In the genomic region with DNA sequence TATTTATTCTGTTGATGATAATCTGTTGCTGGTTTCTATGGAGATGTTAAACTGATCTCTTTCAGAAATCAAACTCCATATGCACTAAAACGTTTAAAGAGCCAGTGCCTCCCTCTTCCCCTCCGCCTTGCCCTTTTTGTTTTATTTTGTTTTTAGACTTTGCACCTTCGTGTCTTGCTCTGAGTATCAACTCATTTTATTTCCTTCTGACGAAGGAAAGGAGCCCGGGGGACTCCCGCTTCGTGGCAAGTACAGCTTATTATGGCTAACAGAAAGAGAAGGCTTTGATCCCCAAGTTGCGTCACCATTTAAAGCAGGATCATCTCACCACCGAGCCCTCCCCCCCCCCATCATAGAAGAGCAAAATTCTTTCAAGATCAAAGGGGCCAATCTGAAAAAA, we compare ENCODE assay signal across 9 mouse cellular contexts. TPM values are rescaled to one million over a fixed set of nuclear protein-coding genes. Genes with fewer than 3 reads are reported as not detected.
DNase-seq lines count a peak whose midpoint lies in the region; ATAC-seq and TF ChIP-seq lines count a peak whose summit lies in the region.
"Had no signal": no experiment of that assay in that cellular context is flagged by ENCODE, and none has a peak within 500 bp of the region (broad histone marks: within the 10 kb centered on the region; RNA-seq: fewer than 3 reads in every experiment).

No protein-coding gene starts in this region.

- H3K4me1 ChIP-seq in lung, postnatal 0 days (ENCODE audit: insufficient read depth, low read depth, low read length): peaks cover 8% of the 10 kb centered on the region
- peaks cover 43% of the 10 kb centered on the region for H3K4me1 ChIP-seq in limb, embryonic 15.5 days
- no peaks in the 10 kb centered on the region; the same call in 1 of the 2 replicates for H3K4me1 ChIP-seq in stomach, postnatal 0 days (replicated peaks; ENCODE audit: control insufficient read depth, insufficient read depth)

- TF ChIP-seq CTCF in lung, postnatal 0 days (IDR thresholded peaks at IDR 0.05): no peak
- no peak for TF ChIP-seq CTCF in stomach, postnatal 0 days (IDR thresholded peaks at IDR 0.05; ENCODE audit: low read depth)

- no peaks in the 10 kb centered on the region for H3K36me3 ChIP-seq in lung, postnatal 0 days (ENCODE audit: insufficient read depth, low read length)
- no peaks in the 10 kb centered on the region for H3K36me3 ChIP-seq in limb, embryonic 15.5 days
- no peaks in the 10 kb centered on the region for H3K36me3 ChIP-seq in stomach, postnatal 0 days (ENCODE audit: control insufficient read depth, insufficient read depth, low read length)

- no peak overlapping the region for H3K27ac ChIP-seq in lung, postnatal 0 days (ENCODE audit: low read length)
- H3K27ac ChIP-seq in limb, embryonic 15.5 days: no peak overlapping the region
- no peak overlapping the region for H3K27ac ChIP-seq in stomach, postnatal 0 days (replicated peaks)

- H3K9me3 ChIP-seq in lung, postnatal 0 days (ENCODE audit: low read length): no peaks in the 10 kb centered on the region
- no peaks in the 10 kb centered on the region for H3K9me3 ChIP-seq in limb, embryonic 15.5 days
- H3K9me3 ChIP-seq in stomach, postnatal 0 days (ENCODE audit: control insufficient read depth, low read length): no peaks in the 10 kb centered on the region

- H3K4me3 ChIP-seq in lung, postnatal 0 days (ENCODE audit: low read depth, low read length): peak overlapping the region; percentile 69
- H3K4me3 ChIP-seq in limb, embryonic 15.5 days: peak overlapping the region; percentile 63
- peak overlapping the region; percentile 87 for H3K4me3 ChIP-seq in stomach, postnatal 0 days (ENCODE audit: low read depth, low read length)

- peak; percentile 26 for DNase-seq in embryo, embryonic 11 days
- DNase-seq in embryo, embryonic 9.5 days (ENCODE audit: extremely low spot score): no peak
- DNase-seq in lung, postnatal 0 days (ENCODE audit: low spot score): no peak
- no peak for DNase-seq in lung, postnatal 36 days
- DNase-seq in stomach, postnatal 0 days (ENCODE audit: low spot score): no peak
- DNase-seq in adrenal gland, postnatal 14 days: no peak
- no peak for DNase-seq in gastrocnemius, adult 8-10 months (ENCODE audit: low spot score in 2 of 2)
- DNase-seq: cerebellum, postnatal 25 days had no signal

- ATAC-seq in lung, postnatal 0 days: no peak
- ATAC-seq in limb, embryonic 15.5 days (ENCODE audit: insufficient number of reproducible peaks, low FRiP score, low TSS enrichment, low read depth): no peak
- ATAC-seq in stomach, postnatal 0 days (ENCODE audit: low FRiP score, low TSS enrichment): no peak

- H3K27me3 ChIP-seq in lung, postnatal 0 days (replicated peaks; ENCODE audit: insufficient read depth, low read length): peaks cover 21% of the 10 kb centered on the region
- H3K27me3 ChIP-seq in limb, embryonic 15.5 days: peaks cover 93% of the 10 kb centered on the region
- no peaks in the 10 kb centered on the region for H3K27me3 ChIP-seq in stomach, postnatal 0 days (ENCODE audit: control insufficient read depth, insufficient read depth, low read length)

- H3K4me2 ChIP-seq in lung, postnatal 0 days (replicated peaks; ENCODE audit: low read depth, low read length): peak overlapping the region; percentile 98
- peak overlapping the region; percentile 100; the same call in 1 of the 2 replicates for H3K4me2 ChIP-seq in limb, embryonic 15.5 days
- H3K4me2 ChIP-seq in stomach, postnatal 0 days (replicated peaks; ENCODE audit: low read depth): peak overlapping the region; percentile 88

- H3K9ac ChIP-seq in lung, postnatal 0 days (replicated peaks; ENCODE audit: low read depth): no peak overlapping the region
- no peak overlapping the region for H3K9ac ChIP-seq in limb, embryonic 15.5 days
- no peak overlapping the region for H3K9ac ChIP-seq in stomach, postnatal 0 days (ENCODE audit: low read length)

- 8% methylated on average over 9 of the region's 9 CpGs for WGBS in lung, postnatal 0 days
- WGBS in limb, embryonic 15.5 days: 2% methylated on average over 9 of the region's 9 CpGs
- WGBS in stomach, postnatal 0 days: 10% methylated on average over 9 of the region's 9 CpGs

- TF ChIP-seq EP300 in lung, postnatal 0 days (IDR thresholded peaks at IDR 0.05): no peak
- TF ChIP-seq EP300 in stomach, postnatal 0 days (optimal IDR thresholded peaks at IDR 0.05): no peak

RNA-seq across cellular contexts. Expression of a gene that starts 3.2 kb away (rescaled TPM):
- polyA plus RNA-seq in lung, postnatal 0 days (2015; fragmentation: Nextera tagmentation; extraction: Ambion mirVana): 9.7 and 10.3 TPM in 2 replicates
- polyA plus RNA-seq in limb, embryonic 15.5 days (2015; fragmentation: Nextera tagmentation; extraction: Ambion mirVana): 7.2 and 9.9 TPM in 2 replicates
- 9.4 and 10.3 TPM in 2 replicates for polyA plus RNA-seq in stomach, postnatal 0 days (2015; fragmentation: Nextera tagmentation; extraction: Ambion mirVana)
- 7.0 and 7.2 TPM in 2 replicates for total RNA-seq in adrenal gland, postnatal 14 days (2021)
- total RNA-seq in gastrocnemius, adult 8-10 months (2022): 10 to 100 TPM; 36.6 to 45.1 (median 43.9) TPM
